Mouse (Mus musculus) testis, adult 2 months (tissue): ENCODE measurements at regions not wholly inside any gene's neighbourhood (a gene's known extent, or its start where the extent isn't known, plus 50 kb on each side); places are given as distances from the start of the nearest gene placed in this dataset.

Source experiments
- CTCF ChIP-seq: fragments of 200-500 bp; IDR thresholded peaks from 2 replicates; pipeline ENCODE4 v1.5.1; 2012; ENCODE audit warnings: low read depth, mild to moderate bottlenecking, inconsistent platforms, low read length, moderate library complexity; ENCODE audit not compliant: control insufficient read depth, insufficient read depth, insufficient replicate concordance
- POLR2A ChIP-seq: fragments of 200-500 bp; IDR thresholded peaks from 2 replicates; pipeline ENCODE4 v1.6.1; 2012; ENCODE audit warnings: low read depth, mild to moderate bottlenecking, inconsistent platforms, low read length, moderate library complexity; ENCODE audit not compliant: control insufficient read depth

DNA sequence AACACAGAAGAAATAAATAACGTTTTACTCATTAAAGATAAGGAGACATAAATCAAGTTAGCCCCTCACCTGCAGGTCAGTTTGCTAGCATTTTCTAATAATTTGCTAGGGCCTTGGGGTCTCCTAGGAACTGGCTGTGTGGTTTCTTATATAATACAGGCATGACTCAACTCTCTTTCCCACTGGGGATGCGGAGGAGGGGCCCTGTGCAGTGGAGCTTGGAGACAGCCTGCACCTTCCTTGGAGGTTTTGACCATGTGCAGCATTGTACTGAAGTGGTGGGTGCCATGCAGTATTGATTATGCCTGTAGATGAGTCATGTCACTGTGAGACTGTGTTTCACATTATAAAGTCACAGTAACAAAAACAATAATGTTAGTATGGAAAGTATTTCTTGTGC is 61.6 kb upstream of the Sesn3 start:
- TF ChIP-seq CTCF (no peak), POLR2A (no peak)
